ENCODE assay signal across 12 mouse cellular contexts in genomic region chr17:37973591-37973990, GRCm38 (mm10).
"Had no signal": no experiment of that assay in that cellular context is flagged by ENCODE, and none has a peak within 500 bp of the region (broad histone marks: within the 10 kb centered on the region; RNA-seq: fewer than 3 reads in every experiment).

No protein-coding gene starts in this region.

- DNase-seq: left cerebral cortex, postnatal 4 days; liver; liver, embryonic 13.5 days; liver, postnatal 0 days; lung, adult 18-20 months; lung, adult 2 months; lung, embryonic 14.5 days; lung, postnatal 10 days; lung, postnatal 14 days; lung, postnatal 36 days; lung, postnatal 4 days; midbrain, embryonic 14.5 days had no signal
